Mouse (Mus musculus) urinary bladder, postnatal 14 days (tissue): Measurements from ENCODE around the gene Nt5c3b.
A peak's percentile ranks its signal among the peaks of the same experiment; 100 is the strongest.

ENCODE experiments used
- DNase-seq: peaks from one replicate; pipeline ENCODE4 v3.0.0; 2021; ENCODE audit warnings: low spot score

Gene Nt5c3b

GRCm38 (mm10) chr11:100426820-100427219 is 14.8 kb downstream of the Nt5c3b start:
- no peak for DNase-seq

- peak; percentile 86 for DNase-seq
Observed at GRCm38 (mm10) chr11:100425851-100426250, 15.8 kb downstream of the Nt5c3b start.

- DNase-seq = no peak
Observed at GRCm38 (mm10) chr11:100423836-100424235, 17.8 kb downstream of the Nt5c3b start.

- DNase-seq = no peak
Observed at GRCm38 (mm10) chr11:100421537-100421936, 20.1 kb downstream of the Nt5c3b start.

- DNase-seq = peak; percentile 71
Observed at GRCm38 (mm10) chr11:100414914-100415822, 26.4 kb downstream of the Nt5c3b start, which contains the start of gene Fkbp10. Gene Fkbp10, plus strand, starts transcription at chr11:100415697.

GRCm38 (mm10) chr11:100414021-100414913 is 27.3 kb downstream of the Nt5c3b start, which contains the start of gene P3h4:
Gene P3h4, minus strand, starts transcription at chr11:100414836.
- peak; percentile 86 for DNase-seq

- no peak for DNase-seq
Observed at GRCm38 (mm10) chr11:100413541-100413940, 28.1 kb downstream of the Nt5c3b start.

- peak; percentile 46 for DNase-seq
Observed at GRCm38 (mm10) chr11:100411736-100412135, 29.9 kb downstream of the Nt5c3b start.

GRCm38 (mm10) chr11:100409686-100410085 is 31.9 kb downstream of the Nt5c3b start:
- DNase-seq = no peak

- DNase-seq = no peak
Observed at GRCm38 (mm10) chr11:100408835-100409462, 32.7 kb downstream of the Nt5c3b start.

GRCm38 (mm10) chr11:100408076-100408834 is 33.4 kb downstream of the Nt5c3b start:
- DNase-seq = peak; percentile 77

- DNase-seq = peak; percentile 45
Observed at GRCm38 (mm10) chr11:100406995-100407705, 34.5 kb downstream of the Nt5c3b start.

- peak; percentile 61 for DNase-seq
Observed at GRCm38 (mm10) chr11:100406273-100406672, 35.3 kb downstream of the Nt5c3b start.

- DNase-seq = no peak
Observed at GRCm38 (mm10) chr11:100404456-100405074, 37.0 kb downstream of the Nt5c3b start.

- DNase-seq = no peak
Observed at GRCm38 (mm10) chr11:100403445-100404134, 38.0 kb downstream of the Nt5c3b start.

- DNase-seq = peak; percentile 68
Observed at GRCm38 (mm10) chr11:100402682-100403081, 38.9 kb downstream of the Nt5c3b start.

GRCm38 (mm10) chr11:100402240-100402639 is 39.4 kb downstream of the Nt5c3b start:
- no peak for DNase-seq

- no peak for DNase-seq
Observed at GRCm38 (mm10) chr11:100400842-100401241, 40.8 kb downstream of the Nt5c3b start.

- DNase-seq = no peak
Observed at GRCm38 (mm10) chr11:100399727-100400538, 41.7 kb downstream of the Nt5c3b start.
